Mouse (Mus musculus) monocyte, adult 59 days (primary cell): ENCODE results near the gene Mamstr. TPM values are rescaled to one million over a fixed set of nuclear protein-coding genes. Genes with fewer than 3 reads are reported as not detected.

Experiments used
- total RNA-seq, 2 experiments: library from RNA; stranded (reverse); gene quantifications; one replicate each; pipeline ENCODE4 v1.2.4; 2023

Mamstr gene
- total RNA-seq, result not detected

DNA sequence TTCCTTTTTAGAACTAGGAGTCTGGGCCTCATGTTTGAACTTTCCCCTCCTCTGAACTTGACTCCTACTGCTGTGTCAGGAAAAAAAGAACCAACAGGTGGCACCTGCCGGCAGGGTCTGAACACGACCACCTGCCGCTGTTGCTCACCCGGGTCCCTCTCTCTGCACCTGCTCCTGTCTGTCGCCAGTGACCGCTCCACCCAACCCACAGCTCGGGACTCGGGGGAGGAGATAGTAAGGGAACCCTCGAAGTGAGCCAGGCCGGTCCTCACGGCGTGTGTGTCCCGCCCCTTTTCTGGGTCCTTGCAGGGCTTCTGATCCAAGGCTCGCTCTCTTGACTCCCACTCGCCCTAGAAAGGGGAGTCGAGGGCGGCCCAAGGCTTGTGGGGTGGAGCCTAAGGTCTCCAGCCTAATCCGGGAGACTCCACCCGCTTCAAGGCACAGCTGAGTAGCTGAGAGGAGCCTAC is at the start of gene Mamstr:
Gene Mamstr, plus strand, starts transcription at position 417 of the 467 bp plus-strand sequence.

GRCm38 (mm10) chr7:45617042-45617695 is 22.6 kb upstream of the Mamstr start, which contains the start of gene Fut1:
Gene Fut1 (plus strand): TSS chr7:45617289.

DNA sequence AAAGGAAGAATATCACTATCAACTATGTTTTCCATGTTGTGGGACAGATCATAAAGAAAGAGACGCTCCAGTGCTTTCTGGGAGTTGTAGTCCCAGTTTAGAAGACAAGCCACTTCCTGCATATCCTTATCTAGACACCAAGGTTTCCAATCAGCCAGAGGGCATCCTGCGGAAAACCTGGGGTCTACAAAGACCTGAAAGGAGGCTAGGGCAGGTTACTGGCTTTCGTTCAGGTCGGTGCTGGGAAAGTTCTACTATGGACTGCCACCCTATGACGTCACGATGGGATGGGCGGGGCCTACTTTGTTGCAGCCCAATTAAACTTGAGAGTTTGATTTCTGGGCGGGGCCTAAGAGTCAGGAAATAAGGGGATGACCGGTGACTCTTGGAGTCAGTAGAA is 18.3 kb upstream of the Mamstr start, which contains the start of gene Izumo1:
Gene Izumo1, plus strand, starts transcription at position 369 of the 400 bp plus-strand sequence.

DNA sequence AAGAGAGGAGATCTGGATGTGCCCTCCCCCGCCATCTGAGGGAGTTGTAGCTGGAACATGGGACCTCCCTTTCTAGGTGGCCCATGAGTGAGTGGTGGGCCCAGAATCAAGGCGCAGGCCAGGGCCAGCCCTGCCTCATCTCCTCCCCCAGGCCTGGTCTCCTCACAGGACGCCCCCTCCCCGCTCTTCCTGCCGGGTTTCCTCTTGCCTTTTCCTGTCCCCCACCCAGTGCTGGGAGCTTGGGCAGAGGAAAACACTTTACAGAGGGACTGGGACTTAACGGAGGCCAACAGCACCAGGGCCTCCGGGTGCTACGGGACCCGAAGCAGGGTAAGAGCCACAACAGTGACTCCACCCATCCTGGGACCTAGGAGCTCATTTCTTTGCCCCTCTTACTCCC is 12.5 kb upstream of the Mamstr start, which contains the start of gene Rasip1:
Gene Rasip1, plus strand, starts transcription at position 228 of the 400 bp plus-strand sequence.

DNA sequence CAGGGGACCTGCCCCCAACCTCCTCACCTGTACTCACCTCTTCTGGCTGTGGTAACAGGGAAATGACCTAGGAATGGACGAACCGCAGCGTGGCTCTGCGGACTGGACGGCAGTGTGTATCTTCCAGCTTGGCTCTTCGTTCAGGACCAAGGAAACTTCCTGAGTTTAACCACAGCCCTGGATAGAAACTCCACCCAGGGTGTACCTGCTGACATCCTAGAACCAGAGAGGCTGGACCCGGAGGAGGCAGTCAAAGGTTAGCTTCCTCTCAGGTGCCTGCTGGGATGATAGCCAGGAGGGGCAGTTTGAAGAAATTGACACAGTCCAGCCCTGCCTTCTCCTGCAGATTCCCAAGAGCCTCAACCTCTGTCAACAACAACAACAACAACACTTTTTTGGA is 26.4 kb downstream of the Mamstr start, which contains the start of gene Fut2:
Gene Fut2, minus strand, starts transcription at position 234 of the 400 bp plus-strand sequence.

DNA sequence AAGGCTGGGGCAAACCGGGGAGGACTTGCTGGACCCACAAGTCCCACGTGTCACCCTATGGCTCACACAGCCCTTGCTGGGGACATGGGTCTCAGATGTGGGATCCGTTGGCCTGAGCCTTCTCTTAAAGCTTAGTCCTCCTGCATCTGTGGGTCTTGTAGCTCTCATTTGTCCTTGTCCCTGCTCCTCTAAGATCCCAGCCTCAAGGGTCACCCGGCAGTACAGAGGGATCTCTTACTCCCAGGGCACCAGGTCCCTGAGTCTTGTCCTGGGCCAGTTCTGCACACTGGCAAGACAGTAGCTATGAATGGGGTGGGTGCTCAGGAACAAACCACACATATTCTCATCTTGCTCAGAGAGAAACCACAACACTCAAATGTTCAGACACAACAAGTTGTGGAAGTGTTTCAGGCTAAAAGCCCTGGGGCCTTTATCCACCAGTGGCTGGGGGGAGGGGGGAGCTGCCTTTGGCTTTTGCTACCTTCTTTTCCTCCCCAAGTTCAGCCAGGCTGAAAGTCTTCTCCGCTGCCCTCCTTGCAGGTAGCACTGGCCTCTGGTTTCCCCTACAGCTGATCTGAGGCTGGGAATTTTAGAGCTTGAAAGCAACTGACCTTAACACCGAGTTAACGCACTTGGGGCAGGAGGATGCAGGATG is 43.7 kb downstream of the Mamstr start, which contains the start of gene Ntn5:
Gene Ntn5, plus strand, starts transcription at position 627 of the 655 bp plus-strand sequence.

GRCm38 (mm10) chr7:45693921-45694591 is 54.3 kb downstream of the Mamstr start, which contains the start of gene Sec1:
Gene Sec1 (minus strand): TSS chr7:45694402.

Other genes starting within 250 kb of the Mamstr start
- 100 to 1,000 TPM; 372 to 402 TPM for gene Snrnp70, start 244.2 kb upstream of the Mamstr start, total RNA-seq
- gene Kcna7, start 234.3 kb upstream of the Mamstr start, total RNA-seq, result not detected
- not detected for gene Ntf5, start 226.3 kb upstream of the Mamstr start, total RNA-seq
- gene Lhb, start 219.2 kb upstream of the Mamstr start, total RNA-seq, result not detected
- 10 to 100 TPM in 1 of 2 experiments, 1 to 10 TPM in 1; 7.7 to 10.9 TPM for gene Gys1, start 205.1 kb upstream of the Mamstr start, total RNA-seq
- 10 to 100 TPM; 27.3 to 29.0 TPM for gene Ruvbl2, start 201.9 kb upstream of the Mamstr start, total RNA-seq
- gene Ftl1, start 180.1 kb upstream of the Mamstr start, total RNA-seq, result 1,000 to 10,000 TPM; 2,883 to 3,990 TPM
- 100 to 1,000 TPM; 111 to 121 TPM for gene Bax, start 173.1 kb upstream of the Mamstr start, total RNA-seq
- not detected for gene Tulp2, start 158.1 kb upstream of the Mamstr start, total RNA-seq
- gene Gm45808, start 153.2 kb upstream of the Mamstr start, total RNA-seq, result 1 to 10 TPM; 1.3 to 1.7 TPM
- 10 to 100 TPM; 10.4 to 11.5 TPM for gene Dhdh, start 151.2 kb upstream of the Mamstr start, total RNA-seq
- gene Nucb1, start 129.6 kb upstream of the Mamstr start, total RNA-seq, result 100 to 1,000 TPM; 153 to 162 TPM
- gene Ppp1r15a, start 113.7 kb upstream of the Mamstr start, total RNA-seq, result 100 to 1,000 TPM; 820 to 877 TPM
- under 1 TPM; 0.71 to 0.79 TPM for gene Plekha4, start 113.6 kb upstream of the Mamstr start, total RNA-seq
- gene Hsd17b14, start 85.1 kb upstream of the Mamstr start, total RNA-seq, result under 1 TPM in 1 of 2 experiments, not detected in 1; 0.39 TPM
- gene Bcat2, start 69.8 kb upstream of the Mamstr start, total RNA-seq, result 10 to 100 TPM; 64.9 to 67.0 TPM
- not detected for gene Fgf21, start 24.5 kb upstream of the Mamstr start, total RNA-seq
- gene Fut1, start 22.7 kb upstream of the Mamstr start, total RNA-seq, result not detected
- gene Izumo1, start 18.2 kb upstream of the Mamstr start, total RNA-seq, result under 1 TPM in 1 of 2 experiments, not detected in 1; 0.36 TPM
- under 1 TPM; 0.45 to 0.49 TPM for gene Rasip1, start 12.5 kb upstream of the Mamstr start, total RNA-seq
- gene Fut2, start 26.4 kb downstream of the Mamstr start, total RNA-seq, result not detected
- not detected for gene Ntn5, start 44.0 kb downstream of the Mamstr start, total RNA-seq
- not detected for gene Sec1, start 54.4 kb downstream of the Mamstr start, total RNA-seq
- not detected for gene Car11, start 59.9 kb downstream of the Mamstr start, total RNA-seq
- 10 to 100 TPM in 1 of 2 experiments, 1 to 10 TPM in 1; 8.5 to 11.4 TPM for gene Dbp, start 65.1 kb downstream of the Mamstr start, total RNA-seq
- gene Rpl18, start 75.5 kb downstream of the Mamstr start, total RNA-seq, result 1,000 to 10,000 TPM; 1,433 to 1,476 TPM
- gene Sphk2, start 78.0 kb downstream of the Mamstr start, total RNA-seq, result 10 to 100 TPM; 48.8 to 50.4 TPM
- gene Fam83e, start 81.2 kb downstream of the Mamstr start, total RNA-seq, result under 1 TPM; 0.58 to 0.67 TPM
- gene Spaca4, start 85.8 kb downstream of the Mamstr start, total RNA-seq, result not detected
- not detected for gene Lmtk3, start 143.8 kb downstream of the Mamstr start, total RNA-seq
- under 1 TPM in 1 of 2 experiments, not detected in 1; 0.46 TPM for gene Sult2b1, start 144.7 kb downstream of the Mamstr start, total RNA-seq
- 100 to 1,000 TPM; 104 to 114 TPM for gene Cyth2, start 174.6 kb downstream of the Mamstr start, total RNA-seq
- under 1 TPM; 0.58 to 0.88 TPM for gene Kcnj14, start 184.8 kb downstream of the Mamstr start, total RNA-seq
- 1 to 10 TPM; 9.1 to 9.8 TPM for gene Grwd1, start 191.0 kb downstream of the Mamstr start, total RNA-seq
- gene Kdelr1, start 232.8 kb downstream of the Mamstr start, total RNA-seq, result 100 to 1,000 TPM in 1 of 2 experiments, 10 to 100 TPM in 1; 89.1 to 104 TPM
- under 1 TPM; 0.30 to 0.42 TPM for gene Grin2d, start 238.4 kb downstream of the Mamstr start, total RNA-seq